Mouse (Mus musculus) WW6 (cell line): Measurements from ENCODE around the gene Cenpj.

Experiments used
- DNase-seq: peaks from one replicate; pipeline ENCODE4 v3.0.0-alpha.2; 2013; ENCODE audit warnings: low read depth, low spot score

Cenpj gene

GRCm38 (mm10) chr14:56550960-56551359 is 24.3 kb downstream of the Cenpj start:
- no peak for DNase-seq

DNA sequence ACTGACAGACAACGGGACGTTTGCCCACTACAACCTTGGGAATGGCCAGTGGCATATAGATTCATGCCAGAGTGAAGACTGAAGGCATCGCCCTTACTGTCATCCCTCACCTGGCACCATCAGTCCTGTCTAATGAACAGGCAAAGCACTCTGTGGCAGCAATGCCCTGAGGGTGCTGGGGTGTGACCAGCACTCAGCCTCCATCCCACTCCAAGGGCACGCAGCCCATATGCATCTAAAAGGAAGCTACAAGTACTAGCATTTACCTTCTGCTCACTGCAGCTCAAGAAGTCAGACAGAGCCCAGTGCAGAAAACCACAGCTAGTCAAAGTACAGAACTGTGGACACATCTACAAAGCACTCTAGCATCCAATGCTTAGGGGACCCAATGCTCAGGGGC is 29.7 kb downstream of the Cenpj start:
- DNase-seq, result no peak

- DNase-seq, result no peak
Observed at GRCm38 (mm10) chr14:56544946-56545345, 30.3 kb downstream of the Cenpj start.

DNA sequence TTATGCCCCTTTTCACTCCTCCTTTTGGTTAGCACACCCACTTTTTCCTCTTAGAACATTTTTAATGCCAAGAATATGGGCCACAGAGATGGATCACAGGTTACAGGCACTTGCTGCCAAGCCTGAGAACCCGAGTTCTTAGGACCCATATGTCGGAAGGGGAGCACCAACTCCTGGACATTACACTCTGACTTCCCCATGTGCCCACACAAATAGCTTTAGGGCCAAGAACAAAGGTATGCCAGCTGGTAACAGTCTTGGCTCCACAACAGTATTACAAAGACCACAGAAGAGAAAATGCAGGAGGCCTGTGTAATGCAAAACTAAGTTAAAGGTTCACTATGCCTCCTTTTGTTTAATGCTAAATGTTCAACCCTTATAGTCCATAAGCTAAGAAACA is 44.4 kb downstream of the Cenpj start:
- no peak for DNase-seq

GRCm38 (mm10) chr14:56514775-56515174 is 60.5 kb downstream of the Cenpj start:
- DNase-seq, result no peak

GRCm38 (mm10) chr14:56512084-56512483 is 63.1 kb downstream of the Cenpj start:
- DNase-seq, result peak; percentile 40

GRCm38 (mm10) chr14:56506743-56507142 is 68.5 kb downstream of the Cenpj start:
- no peak for DNase-seq

GRCm38 (mm10) chr14:56502407-56502806 is 72.8 kb downstream of the Cenpj start:
- DNase-seq, result no peak

GRCm38 (mm10) chr14:56489806-56490205 is 85.4 kb downstream of the Cenpj start:
- DNase-seq, result no peak
